Mouse (Mus musculus) central nervous system, embryonic 14 days (tissue): ENCODE results near the gene N4bp1. TPM values are rescaled to one million over a fixed set of nuclear protein-coding genes. Genes with fewer than 3 reads are reported as not detected.

Experiments
- polyA plus RNA-seq: library from polyadenylated mRNA; depleted of rRNA; stranded (reverse); fragments of >200 nt; gene quantifications from 2 replicates; pipeline ENCODE4 v1.2.3, GENCODE M21; 2012; rRNA removed

The N4bp1 gene
- polyA plus RNA-seq: 16.3 and 18.6 TPM in 2 replicates

GRCm38 (mm10) chr8:86884489-86885463, at the start of gene N4bp1:
Gene N4bp1 (minus strand): TSS chr8:86885258.

Other genes with a start within 250 kb of the N4bp1 start
- 1.9 and 2.6 TPM in 2 replicates for gene Gm10638, start 139.6 kb downstream of the N4bp1 start, polyA plus RNA-seq
- 56.6 and 69.3 TPM in 2 replicates for gene Siah1a, start 139.3 kb downstream of the N4bp1 start, polyA plus RNA-seq